Mouse (Mus musculus): ENCODE measurements at regions not wholly inside any gene's neighbourhood (a gene's known extent, or its start where the extent isn't known, plus 50 kb on each side); places are given as distances from the start of the nearest gene placed in this dataset.

DNA sequence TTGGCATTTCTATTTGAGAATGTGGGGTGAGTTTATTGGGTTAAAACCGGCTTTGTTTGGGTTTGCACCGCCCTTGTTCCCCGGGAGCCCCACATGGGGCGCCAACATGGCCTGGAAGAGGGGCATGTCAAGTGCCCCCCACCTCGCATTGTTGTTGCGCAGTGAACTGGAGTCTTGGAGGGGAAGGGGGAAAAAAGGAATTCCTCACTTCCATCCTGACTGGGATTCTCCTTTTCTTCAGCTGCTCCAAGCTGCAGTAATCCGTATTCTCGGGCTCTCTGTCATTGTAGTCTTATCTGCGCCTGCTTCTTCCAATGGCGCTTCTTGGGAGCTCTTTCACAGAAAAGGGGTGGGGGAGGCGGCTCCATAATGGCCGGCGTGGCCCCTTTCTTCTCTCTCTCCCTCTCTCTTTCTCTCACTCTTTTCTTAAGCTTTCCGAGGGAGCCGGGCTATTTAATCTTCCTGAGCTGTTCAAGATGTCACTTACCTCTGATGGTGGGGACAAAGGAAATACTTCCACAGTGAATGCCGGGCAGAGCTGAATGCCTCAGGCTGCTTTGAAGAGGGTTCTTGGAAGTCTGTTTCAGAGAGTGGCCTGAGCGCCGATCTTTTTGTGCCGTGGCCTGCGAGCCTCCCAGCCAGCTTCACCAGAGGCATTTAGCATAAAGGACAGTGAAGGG is 218.6 kb downstream of the Mycn start:
- intact Hi-C loops (cut with DNase I) = no loop called here
- DNase-seq (ENCODE audit: low spot score in 2 of 2) = no peak

DNA sequence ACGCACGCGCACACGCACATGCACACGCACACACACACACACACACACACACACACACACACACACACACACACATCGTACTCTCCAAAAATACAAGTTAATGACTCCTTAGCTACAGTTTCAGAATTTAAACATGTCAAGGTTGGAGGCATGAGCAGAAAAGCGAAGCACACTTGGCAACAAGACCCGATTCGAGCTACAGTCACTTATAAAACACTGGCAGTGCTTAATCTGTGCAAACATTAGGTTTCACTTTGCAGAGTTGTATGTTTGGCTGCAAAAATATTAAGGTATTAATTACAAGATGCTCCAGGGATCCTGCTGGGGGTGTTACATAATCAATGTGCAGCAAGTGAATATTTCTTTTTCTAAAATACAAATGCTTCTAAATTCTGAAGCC is 225.0 kb downstream of the Mycn start:
- DNase-seq (ENCODE audit: low spot score in 2 of 2) = no peak
- intact Hi-C loops (cut with DNase I) = loop anchor here (5.0 kb wide), 1 partner anchor 221 kb away; no protein-coding TSS in a partner anchor

DNA sequence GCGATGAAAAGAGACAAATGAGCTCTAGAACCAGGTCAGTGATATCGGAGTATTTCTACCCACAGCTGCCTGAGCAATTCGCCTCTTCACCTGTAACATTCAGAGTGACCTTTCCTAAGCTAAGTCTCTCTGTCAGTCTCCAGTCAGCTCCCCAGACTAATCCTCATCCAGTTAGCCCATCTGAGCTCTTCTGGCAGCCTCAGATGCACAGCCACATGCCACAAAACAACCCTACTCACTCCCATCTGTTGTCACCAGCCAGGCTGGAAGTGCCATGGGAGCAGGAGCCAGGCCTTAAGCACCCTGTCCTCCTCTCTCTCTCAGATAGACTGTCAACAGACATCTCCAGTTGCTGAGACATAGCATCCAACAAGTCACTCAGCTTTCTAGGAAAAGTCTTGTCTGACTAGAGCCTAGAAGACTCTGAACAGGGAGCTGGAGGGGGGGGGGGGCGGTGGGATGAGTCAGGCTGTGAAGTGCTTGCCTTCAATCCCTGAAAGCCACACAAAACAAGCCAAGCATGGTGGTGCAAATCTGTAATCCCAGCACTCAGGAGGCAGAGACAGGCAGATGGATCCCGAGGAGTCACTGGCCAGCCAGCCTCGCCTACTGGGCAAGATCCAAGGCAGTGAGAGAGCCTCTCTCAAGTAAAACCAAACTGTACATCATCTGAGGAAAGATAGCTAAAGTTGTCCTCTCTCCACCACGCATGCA is 225.6 kb downstream of the Mycn start:
- DNase-seq (ENCODE audit: low spot score in 2 of 2) = peak; percentile 34 to 47
- intact Hi-C loops (cut with DNase I) = loop anchor here (5.0 kb wide), 1 partner anchor 221 kb away; no protein-coding TSS in a partner anchor

DNA sequence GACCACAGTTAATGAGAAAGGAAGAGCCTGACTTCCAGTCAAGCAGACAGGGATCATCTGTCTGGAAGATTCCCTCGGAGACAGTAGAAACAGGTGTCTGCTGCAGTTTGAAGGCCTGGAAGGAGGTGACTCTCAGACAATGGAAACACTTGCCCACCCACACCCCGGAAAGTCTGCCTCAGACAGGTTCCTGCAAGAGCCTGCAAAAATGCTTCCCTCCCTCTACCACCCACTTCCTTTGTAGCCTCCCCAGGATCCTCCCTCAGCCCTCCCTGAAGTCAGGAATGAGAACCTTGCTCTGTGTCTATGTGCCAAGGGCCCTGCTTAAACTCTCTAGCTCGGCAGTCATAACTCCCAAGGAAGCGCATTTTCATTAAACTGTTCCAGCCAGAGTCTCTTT is 226.2 kb downstream of the Mycn start:
- DNase-seq (ENCODE audit: low spot score in 2 of 2) = peak in 1 of 2 experiments; percentile 36
- intact Hi-C loops (cut with DNase I) = loop anchor here (5.0 kb wide), 1 partner anchor 222 kb away; no protein-coding TSS in a partner anchor

DNA sequence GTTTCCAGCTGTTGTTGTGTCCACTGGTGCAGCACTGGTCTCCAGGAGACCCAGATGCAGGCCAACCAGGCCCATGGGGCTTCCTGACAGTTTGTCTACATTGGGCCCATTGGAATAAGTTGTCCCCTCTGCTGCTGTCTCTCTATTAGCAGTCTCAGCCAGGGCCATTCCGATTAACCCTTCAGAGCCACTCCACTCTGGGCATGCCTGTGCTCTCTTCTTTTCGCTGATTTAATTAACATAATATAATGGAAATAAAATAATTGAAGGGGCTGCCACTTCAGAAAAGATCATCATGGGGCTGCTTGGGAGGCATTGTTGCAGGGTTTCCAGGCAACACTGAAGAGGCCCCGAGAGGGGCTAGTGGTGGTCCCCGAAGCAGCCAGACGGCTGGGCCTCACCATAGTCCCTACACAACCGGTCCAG is 231.5 kb downstream of the Mycn start:
- no peak for DNase-seq (ENCODE audit: low spot score in 2 of 2)
- intact Hi-C loops (cut with DNase I) = no loop called here

DNA sequence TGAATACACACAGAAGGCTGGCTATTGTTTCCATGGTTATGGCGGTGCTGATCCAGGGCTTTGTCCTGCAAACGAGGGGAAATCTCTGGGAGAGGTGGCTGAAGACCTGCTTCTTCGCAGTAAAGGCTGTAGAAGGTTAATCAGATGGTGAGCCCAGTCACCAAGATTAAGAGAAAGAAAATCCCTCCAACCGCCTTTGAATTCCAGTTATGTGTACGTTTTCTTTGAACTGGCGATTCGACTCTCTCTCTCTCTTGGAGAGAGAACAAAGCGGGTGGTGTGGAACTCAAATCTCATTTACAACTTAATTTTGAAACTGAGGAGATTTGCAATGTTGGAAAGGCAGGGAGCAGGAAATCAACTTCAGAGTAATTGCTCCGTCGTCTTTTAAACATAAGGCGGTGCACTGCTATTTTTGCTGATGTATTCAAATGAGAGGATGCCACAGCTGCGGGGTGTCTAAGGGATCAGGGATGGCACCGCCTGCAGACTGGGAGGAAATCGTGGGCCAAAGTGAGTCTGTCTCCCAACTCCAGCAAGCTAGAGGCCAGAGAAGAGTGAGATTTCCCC is 232.7 kb downstream of the Mycn start:
- intact Hi-C loops (cut with DNase I) = loop anchor here (5.0 kb wide), 1 partner anchor 498 kb away; no protein-coding TSS in a partner anchor
- peak in 1 of 2 experiments; percentile 20 for DNase-seq (ENCODE audit: low spot score in 2 of 2)

DNA sequence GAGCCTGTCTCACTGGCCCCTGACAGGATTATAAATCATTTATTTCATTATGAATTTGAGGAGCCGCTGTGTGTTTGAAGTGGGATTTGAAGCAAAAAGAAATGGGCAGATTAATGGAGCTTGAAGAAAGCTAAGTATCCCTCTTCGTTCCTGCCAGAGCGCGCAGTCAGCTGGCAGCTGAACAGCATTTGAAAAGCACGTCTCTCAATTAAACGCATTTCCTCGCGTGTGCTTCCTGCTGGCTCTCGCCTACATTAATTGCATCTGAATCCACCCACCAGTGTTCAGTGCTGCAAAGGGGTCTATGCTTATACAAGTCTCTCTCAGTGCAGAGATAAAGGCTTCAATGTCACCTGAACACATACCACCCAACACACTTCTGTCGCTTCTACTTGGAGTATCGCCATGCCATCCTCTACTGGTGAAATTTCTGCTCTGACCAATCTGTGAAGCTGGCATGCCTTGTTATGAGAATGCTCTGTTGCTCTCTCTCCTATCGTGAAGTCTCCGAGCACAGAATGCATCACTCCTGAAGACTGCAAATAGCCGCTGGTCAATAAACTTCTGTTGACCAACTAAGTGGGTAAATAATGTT is 235.3 kb downstream of the Mycn start:
- intact Hi-C loops (cut with DNase I) = loop anchor here (5.0 kb wide), 1 partner anchor 501 kb away; no protein-coding TSS in a partner anchor
- no peak for DNase-seq (ENCODE audit: low spot score in 2 of 2)

DNA sequence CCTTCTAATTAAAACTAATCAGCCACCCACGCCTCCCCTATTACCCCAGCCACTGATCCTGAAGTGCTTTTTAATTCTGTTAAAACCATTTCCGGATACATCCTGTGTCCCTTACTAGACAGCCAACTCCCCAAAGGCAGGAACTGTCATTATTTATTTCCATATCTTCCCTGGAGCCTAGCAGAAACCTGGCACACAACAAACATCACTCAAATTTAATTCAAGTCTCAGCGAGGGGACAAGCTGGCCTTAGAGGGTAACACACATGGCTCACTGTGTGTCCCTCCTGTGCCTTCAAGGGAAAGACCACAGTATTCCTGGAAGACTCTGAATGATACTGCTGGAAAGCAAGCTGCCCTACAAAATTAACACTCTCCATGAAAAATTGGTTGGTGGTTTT is 240.0 kb downstream of the Mycn start:
- DNase-seq (ENCODE audit: low spot score in 2 of 2) = no peak
- intact Hi-C loops (cut with DNase I) = no loop called here

DNA sequence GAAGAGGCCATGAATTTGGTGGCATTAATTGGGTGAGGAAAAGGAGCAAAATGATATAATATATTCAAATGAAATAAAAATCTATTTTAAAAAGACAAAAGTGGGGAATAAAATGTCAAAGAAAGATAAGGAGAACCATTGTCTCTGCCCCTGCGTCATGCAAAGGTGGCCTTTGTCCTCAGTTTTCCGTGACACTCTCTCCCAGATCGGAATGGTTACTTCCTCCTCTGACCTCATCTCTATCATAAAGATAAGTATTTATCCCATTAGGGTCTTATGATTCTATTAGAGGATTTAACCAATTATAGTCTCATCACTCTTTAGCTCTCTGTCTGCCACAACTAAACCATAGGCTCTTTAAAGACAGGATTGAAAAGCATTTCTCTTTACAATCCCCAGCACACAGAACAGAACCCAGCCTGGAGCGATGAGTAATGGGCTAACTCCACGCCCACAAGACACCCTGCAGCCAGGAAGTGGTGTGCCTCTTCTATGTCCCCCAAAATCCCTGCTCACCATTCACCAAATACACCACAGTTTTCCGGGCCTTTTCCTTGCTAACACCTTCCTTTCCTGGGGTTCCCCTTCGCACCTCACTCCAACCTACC is 240.6 kb downstream of the Mycn start:
- no peak for DNase-seq (ENCODE audit: low spot score in 2 of 2)
- intact Hi-C loops (cut with DNase I) = no loop called here

DNA sequence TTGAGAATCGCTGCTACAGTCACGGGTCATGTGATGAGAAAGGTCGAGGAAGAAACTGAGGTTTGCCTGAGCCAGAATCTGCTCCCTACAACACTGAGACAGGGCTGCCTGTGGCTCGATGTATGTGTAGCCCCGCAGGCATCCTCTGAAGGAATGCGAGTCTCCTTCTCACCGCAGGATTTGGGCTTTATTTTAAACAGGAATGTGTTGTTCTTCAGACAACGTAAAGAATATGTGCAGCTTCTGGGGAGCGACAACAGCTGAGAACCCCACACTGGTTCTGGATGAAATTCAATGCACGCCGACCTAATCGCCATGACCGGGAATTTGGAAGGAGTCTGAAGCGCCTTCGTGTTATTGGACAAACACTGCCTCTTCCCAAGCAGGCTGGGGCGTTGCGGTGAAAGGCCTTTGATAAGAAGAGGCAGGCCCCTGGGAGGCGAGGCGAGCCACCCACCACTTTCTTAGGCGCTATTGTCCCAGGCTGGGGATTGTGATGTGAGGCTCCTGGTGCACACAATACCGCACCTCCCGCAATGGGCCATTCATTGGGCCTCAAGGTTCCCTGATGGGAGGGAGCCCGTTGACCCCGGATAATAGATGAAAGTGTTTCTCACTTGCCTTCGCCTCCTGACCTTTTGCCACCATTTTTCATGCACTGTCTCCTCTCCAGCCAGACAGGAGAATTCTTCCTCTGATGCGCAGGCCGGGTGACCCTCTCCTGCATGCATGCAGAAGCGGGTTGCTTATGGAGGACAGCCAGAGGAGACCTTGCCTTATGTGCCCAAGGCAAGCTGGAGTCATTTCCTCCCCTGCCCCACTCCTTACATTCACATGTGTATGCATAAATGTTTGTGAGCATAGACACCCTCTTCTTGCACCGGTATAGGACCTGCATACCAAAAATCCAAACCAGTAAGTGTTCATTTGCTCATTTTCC is 247.6 kb downstream of the Mycn start:
- no peak for DNase-seq (ENCODE audit: low spot score in 2 of 2)
- intact Hi-C loops (cut with DNase I) = no loop called here

DNA sequence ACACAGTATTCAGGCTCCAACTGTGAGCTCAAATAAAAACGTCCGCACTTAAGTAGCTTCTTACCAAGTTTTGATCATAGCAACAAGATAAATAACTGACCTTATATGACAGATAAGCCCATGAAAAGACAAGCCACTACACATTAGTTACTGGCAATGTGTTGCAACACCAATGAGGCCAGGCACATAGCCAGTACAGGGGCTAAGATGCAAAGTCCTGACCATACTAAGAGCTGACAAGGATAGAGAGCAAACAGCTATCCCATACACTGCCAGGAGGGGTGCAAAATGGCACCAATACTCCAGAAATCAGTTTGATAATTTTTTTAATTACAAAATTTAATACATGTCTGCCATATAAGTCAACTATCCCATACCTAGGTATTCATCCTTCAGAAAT is 254.3 kb downstream of the Mycn start:
- DNase-seq (ENCODE audit: low spot score in 2 of 2) = no peak
- intact Hi-C loops (cut with DNase I) = loop anchor here (10.0 kb wide), 1 partner anchor 527 kb away; no protein-coding TSS in a partner anchor

DNA sequence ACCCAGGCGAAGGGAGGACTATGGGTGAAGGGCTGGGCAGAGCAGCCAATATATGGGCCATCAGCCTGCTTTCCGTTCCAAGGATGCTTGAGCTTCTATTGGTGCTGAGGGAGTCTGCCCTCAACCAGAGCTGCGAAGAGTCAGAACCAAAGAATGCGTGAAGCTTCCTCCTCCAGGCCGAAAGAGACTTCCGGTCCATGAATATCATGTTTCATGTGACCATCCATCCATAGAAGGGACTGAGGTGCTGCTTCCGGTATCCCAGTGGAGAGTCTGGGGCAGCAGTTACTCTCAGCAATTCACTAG is 256.5 kb downstream of the Mycn start:
- DNase-seq (ENCODE audit: low spot score in 2 of 2) = no peak
- intact Hi-C loops (cut with DNase I) = loop anchor here (10.0 kb wide), 1 partner anchor 530 kb away; no protein-coding TSS in a partner anchor

DNA sequence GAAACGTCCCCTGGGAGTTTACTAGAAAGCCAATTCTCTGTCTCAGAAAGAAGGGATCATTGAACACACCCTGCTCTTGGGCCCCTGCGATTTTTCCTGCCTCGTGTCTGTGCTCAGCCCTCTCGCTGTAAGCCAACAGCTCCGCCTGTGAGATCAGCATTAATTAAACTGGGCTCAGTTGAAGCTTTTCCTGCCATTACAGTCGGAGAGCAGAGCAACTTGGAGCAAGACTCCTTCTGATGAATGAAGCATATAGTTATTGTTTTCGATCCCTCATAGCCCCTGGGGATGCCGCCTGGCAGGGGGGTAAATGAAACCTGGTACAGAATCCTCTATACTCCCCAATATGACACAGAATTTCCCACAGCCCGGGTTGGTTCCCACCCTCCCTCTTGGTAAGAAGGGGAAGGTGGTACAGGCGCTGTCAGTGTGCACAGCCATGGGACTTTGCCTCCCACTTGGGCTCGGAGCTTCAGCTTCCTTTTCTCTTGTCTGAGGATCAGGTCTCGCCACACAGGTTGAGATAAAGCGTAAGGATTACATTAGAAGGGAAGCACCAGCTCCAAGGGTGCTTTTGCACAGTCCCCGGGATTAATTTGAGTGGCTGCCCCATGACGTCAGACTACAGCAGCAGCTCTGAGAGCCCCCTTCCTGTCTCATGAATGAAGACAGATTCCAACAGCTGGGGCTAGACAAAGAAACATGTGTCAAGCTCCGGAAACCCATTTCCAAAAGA is 257.1 kb downstream of the Mycn start:
- no peak for DNase-seq (ENCODE audit: low spot score in 2 of 2)
- intact Hi-C loops (cut with DNase I) = loop anchor here (10.0 kb wide), 1 partner anchor 530 kb away; no protein-coding TSS in a partner anchor

DNA sequence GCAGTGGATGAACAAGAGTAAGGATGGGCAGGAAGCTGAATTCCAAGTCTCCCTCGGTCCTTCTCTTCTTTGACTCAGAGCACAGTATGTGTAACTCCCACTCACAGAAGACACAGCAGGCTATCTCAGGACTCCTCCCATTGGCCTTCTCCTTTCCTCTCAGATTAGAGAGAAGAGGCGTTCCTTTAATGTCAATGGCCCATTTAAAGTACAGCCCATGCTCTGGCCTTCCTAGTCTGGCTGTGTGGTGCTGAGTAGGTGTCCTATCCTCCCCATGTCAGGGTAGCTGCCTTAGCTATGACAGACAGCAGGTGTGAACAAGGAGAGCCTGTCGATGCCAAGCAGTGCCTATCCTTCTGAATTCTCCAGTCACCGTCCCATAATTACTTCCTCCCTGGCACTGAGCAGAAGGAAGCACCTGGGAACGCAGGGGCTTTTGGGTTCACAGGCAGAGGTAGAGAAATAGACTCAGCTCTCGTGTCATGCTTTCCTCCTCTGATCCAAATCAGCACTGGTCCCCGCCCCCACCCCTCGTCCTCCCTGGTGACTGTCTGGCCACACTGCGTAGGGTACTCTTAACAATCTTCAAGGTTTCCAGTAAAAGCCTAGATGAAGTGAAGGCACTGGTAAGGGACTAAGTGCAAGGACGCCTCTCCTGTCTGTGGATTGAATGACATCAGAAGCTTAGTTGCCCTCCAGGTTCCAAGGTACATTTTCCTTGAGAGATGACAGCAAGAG is 257.8 kb downstream of the Mycn start:
- intact Hi-C loops (cut with DNase I) = loop anchor here (10.0 kb wide), 1 partner anchor 531 kb away; no protein-coding TSS in a partner anchor
- DNase-seq (ENCODE audit: low spot score in 2 of 2) = peak in 1 of 2 experiments; percentile 17

DNA sequence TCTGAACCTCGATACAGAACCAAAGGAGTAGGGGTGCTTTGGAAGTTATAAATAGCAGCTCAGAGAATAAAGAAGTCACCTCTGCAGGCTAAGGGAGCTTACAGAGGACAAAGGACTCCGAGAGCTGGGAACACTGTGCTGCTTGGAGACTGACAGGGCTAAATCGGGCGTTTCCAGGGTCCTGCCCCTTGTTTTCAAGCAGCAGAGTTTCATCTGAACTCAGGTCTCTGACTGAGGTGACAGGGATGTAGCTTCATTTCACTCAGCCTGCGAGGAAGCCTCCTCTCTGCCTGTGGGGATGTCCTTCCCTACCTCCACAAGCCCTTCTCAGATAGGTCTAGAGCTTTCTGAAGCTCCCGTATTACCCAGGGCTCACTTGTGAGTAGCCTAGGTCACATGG is 260.6 kb downstream of the Mycn start:
- peak in 1 of 2 experiments; percentile 10 for DNase-seq (ENCODE audit: low spot score in 2 of 2)
- intact Hi-C loops (cut with DNase I) = loop anchor here (10.0 kb wide), 1 partner anchor 534 kb away; no protein-coding TSS in a partner anchor

DNA sequence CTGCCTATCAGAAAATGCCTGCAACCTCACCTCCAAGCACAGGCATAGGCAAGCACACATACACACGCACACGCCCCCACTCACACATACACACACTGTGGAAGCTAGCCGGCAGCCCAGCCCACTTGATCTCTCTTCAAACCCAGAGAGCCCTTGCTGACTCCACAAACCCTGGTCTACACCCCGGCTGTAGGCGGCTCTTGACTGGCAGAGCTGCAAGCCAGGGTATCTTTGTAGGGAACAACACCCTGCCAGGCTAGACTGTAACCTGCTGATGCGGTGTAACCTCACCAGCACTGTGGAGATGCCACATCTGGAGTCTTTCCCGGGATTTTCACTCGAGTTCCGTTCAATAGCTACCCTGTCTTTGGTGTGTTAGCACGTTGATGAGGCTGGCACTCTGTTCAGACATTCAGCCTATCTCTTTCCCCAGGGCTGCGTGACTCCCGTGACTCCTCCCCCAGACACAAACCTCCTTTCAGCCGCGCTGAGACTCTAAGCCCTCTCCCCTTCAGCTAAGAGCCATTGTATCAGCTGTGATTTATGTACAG is 261.3 kb downstream of the Mycn start:
- intact Hi-C loops (cut with DNase I) = loop anchor here (1.0 to 10.0 kb wide), 2 partner anchors 258 to 534 kb away; no protein-coding TSS in a partner anchor
- DNase-seq (ENCODE audit: low spot score in 2 of 2) = peak; percentile 50 to 65

DNA sequence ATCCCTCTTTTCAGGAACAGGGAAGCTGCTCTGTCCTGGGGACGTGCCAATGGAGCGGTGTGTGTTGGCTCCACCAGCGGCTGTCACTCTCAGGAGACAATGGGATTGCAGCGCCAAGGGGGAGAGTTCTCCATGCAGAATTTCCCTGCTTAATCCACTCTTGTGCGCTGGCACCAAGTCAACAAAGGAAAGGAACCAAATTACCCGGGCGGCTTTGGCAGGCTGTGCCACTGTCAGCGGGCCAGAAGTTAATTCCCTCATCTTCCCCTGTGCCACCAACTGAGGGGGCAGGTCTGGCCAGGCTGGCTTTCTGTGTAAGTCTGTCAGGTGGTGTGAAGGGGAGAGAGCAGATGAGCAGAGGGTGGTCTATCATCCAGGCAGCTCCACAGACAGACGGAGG is 265.0 kb downstream of the Mycn start:
- intact Hi-C loops (cut with DNase I) = loop anchor here (5.0 kb wide), 1 partner anchor 44 kb away; no protein-coding TSS in a partner anchor
- peak; percentile 19 to 23 for DNase-seq (ENCODE audit: low spot score in 2 of 2)

Data from left cerebral cortex, postnatal 36 days (tissue).